Mouse (Mus musculus) hindbrain, embryonic 15.5 days (tissue): ENCODE results near the gene Fam25c. TPM values are rescaled to one million over a fixed set of nuclear protein-coding genes. Genes with fewer than 3 reads are reported as not detected.
"Not testable (repeated sequence)": the region's sequence is repeated elsewhere in the genome, so short reads cannot be mapped to it uniquely, and the experiment has no call there.

ENCODE experiments used
- ATAC-seq: fragments of 200-750 bp; cut with Nextera tagmentation; 2 replicates; pipeline ENCODE4 v1.8.0; 2017; ENCODE audit warnings: low read depth, moderate number of reproducible peaks, moderate TSS enrichment; ENCODE audit not compliant: low FRiP score
- H3K27ac ChIP-seq: fragments of 300-500 bp; sonication (generic); replicated peaks from 2 replicates; pipeline ENCODE4 v1.5.1; 2015; ENCODE audit warnings: mild to moderate bottlenecking, inconsistent platforms
- H3K27me3 ChIP-seq: fragments of 300-500 bp; sonication (generic); 2 replicates; pipeline ENCODE4 v1.6.1; 2015; ENCODE audit warnings: control low read depth, inconsistent platforms
- H3K36me3 ChIP-seq: fragments of 300-500 bp; sonication (generic); 2 replicates; pipeline ENCODE4 v1.6.1; 2015; ENCODE audit warnings: control low read depth, inconsistent platforms
- H3K4me1 ChIP-seq: fragments of 300-500 bp; sonication (generic); replicated peaks from 2 replicates; pipeline ENCODE4 v1.6.1; 2015; ENCODE audit warnings: control low read depth, inconsistent platforms
- H3K4me2 ChIP-seq: fragments of 300-500 bp; sonication (generic); 2 replicates; pipeline ENCODE4 v1.6.1; 2015; ENCODE audit warnings: moderate library complexity, mild to moderate bottlenecking, inconsistent platforms
- H3K4me3 ChIP-seq: fragments of 300-500 bp; sonication (generic); 2 replicates; pipeline ENCODE4 v1.5.1; 2015; ENCODE audit warnings: mild to moderate bottlenecking, inconsistent platforms
- H3K9ac ChIP-seq: fragments of 300-500 bp; sonication (generic); 2 replicates; pipeline ENCODE4 v1.6.1; 2015; ENCODE audit warnings: inconsistent platforms
- H3K9me3 ChIP-seq: fragments of 300-500 bp; sonication (generic); 2 replicates; pipeline ENCODE4 v1.6.1; 2016; ENCODE audit warnings: control low read depth, inconsistent platforms
- WGBS: fragments of 180-500 bp; shearing (Covaris S2); methylation state at CpG from one replicate; pipeline ENCODE4 v1.1.7; 2015; 5-methylcytosine and 5-hydroxymethylcytosine counted together
- polyA plus RNA-seq: library from polyadenylated mRNA; unstranded; fragments of >200 nt; fragmentation: Nextera tagmentation; extraction: Ambion mirVana; gene quantifications from 2 replicates; pipeline ENCODE4 v1.2.1, GENCODE M21; 2015

The Fam25c gene
- polyA plus RNA-seq, 1 experiment from 2014 or later = not detected

DNA sequence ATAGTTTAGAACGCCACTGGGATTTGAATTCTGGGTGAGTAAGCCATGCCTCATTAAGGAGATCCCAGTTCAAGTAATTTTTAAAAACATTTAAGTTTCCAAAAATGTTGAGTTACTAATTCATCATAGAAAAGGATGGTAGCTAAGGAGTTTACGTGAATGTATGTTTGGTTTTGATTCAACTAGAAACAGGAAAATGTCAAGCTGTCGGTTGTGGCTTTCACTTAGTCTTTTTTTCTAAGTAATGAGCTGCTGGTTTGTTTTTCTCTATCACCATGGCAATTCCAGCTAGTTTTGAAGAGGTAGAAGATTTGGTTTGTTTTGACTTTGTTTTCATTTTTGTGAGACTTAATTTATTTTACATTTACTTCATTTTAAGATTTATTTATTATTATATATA is 37.8 kb downstream of the Fam25c start:
- H3K4me3 ChIP-seq = no peak overlapping the region
- H3K27me3 ChIP-seq = no peaks in the 10 kb centered on the region
- no peak overlapping the region for H3K27ac ChIP-seq
- H3K4me2 ChIP-seq = no peak overlapping the region
- peaks cover 28% of the 10 kb centered on the region for H3K4me1 ChIP-seq
- 80% methylated on average over 3 of the region's 3 CpGs for WGBS
- no peak overlapping the region for H3K9ac ChIP-seq
- H3K36me3 ChIP-seq = peaks cover 21% of the 10 kb centered on the region
- ATAC-seq = no peak
- no peaks in the 10 kb centered on the region for H3K9me3 ChIP-seq

GRCm38 (mm10) chr14:34316346-34316745 is 38.9 kb downstream of the Fam25c start:
- ATAC-seq = no peak

GRCm38 (mm10) chr14:34314796-34315195 is 40.4 kb downstream of the Fam25c start:
- H3K4me3 ChIP-seq = no peak overlapping the region
- H3K27me3 ChIP-seq = no peaks in the 10 kb centered on the region
- no peak for ATAC-seq
- peaks cover 5% of the 10 kb centered on the region for H3K36me3 ChIP-seq
- H3K27ac ChIP-seq = no peak overlapping the region
- peak overlapping the region; percentile 88 for H3K4me2 ChIP-seq
- WGBS = 84% methylated on average over 3 of the region's 3 CpGs
- no peak overlapping the region for H3K9ac ChIP-seq
- H3K4me1 ChIP-seq = peaks cover 38% of the 10 kb centered on the region
- no peaks in the 10 kb centered on the region for H3K9me3 ChIP-seq

More at GRCm38 (mm10) chr14:34316346-34316745, 38.9 kb downstream of the Fam25c start:
- WGBS = 96% methylated on average over 2 of the region's 2 CpGs
- H3K4me1 ChIP-seq = peaks cover 36% of the 10 kb centered on the region
- H3K4me3 ChIP-seq = no peak overlapping the region
- no peaks in the 10 kb centered on the region for H3K27me3 ChIP-seq
- H3K4me2 ChIP-seq = no peak overlapping the region
- no peak overlapping the region for H3K27ac ChIP-seq
- peaks cover 17% of the 10 kb centered on the region for H3K36me3 ChIP-seq
- H3K9me3 ChIP-seq = no peaks in the 10 kb centered on the region
- no peak overlapping the region for H3K9ac ChIP-seq

- not testable (repeated sequence) for H3K9ac ChIP-seq, H3K36me3 ChIP-seq, H3K27ac ChIP-seq, ATAC-seq, H3K27me3 ChIP-seq, H3K9me3 ChIP-seq
- peak overlapping the region; percentile 99; the same call in 1 of the 2 replicates for H3K4me3 ChIP-seq
- peaks cover 42% of the 10 kb centered on the region for H3K4me1 ChIP-seq
- WGBS = 88% methylated on average over 8 of the region's 8 CpGs
- H3K4me2 ChIP-seq = peak overlapping the region; percentile 88; the same call in 1 of the 2 replicates
These were observed 40.9 kb downstream of the Fam25c start for GRCm38 (mm10) chr14:34314383-34314782.

DNA sequence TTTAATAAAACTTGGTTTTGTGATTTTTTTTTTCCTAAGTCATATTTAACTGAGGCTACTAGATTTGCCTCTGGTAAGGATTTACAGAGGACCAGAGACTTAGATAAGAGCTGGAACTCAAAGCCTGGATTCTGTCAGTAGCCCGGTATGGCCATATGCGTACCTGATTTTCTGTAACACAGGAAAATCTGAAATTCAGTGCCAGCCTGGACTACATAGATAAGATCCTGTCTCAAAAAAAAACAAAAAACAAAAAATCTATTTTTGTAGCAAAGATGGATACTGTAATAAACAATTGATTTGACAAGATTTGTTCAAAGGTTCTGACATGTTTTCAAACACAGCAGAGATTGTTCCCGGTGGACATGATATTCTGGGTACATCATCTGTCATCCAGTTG is 41.6 kb downstream of the Fam25c start:
- Histone ChIP-seq H3K27me3 (no peaks in the 10 kb centered on the region), H3K36me3 (no peaks in the 10 kb centered on the region), H3K27ac (no peak overlapping the region), H3K9me3 (no peaks in the 10 kb centered on the region), H3K4me2 (peak overlapping the region; percentile 88), H3K4me1 (peaks cover 43% of the 10 kb centered on the region), H3K4me3 (peak overlapping the region; percentile 99), H3K9ac (no peak overlapping the region)
- 85% methylated on average over 3 of the region's 3 CpGs for WGBS
- ATAC-seq = no peak

- Histone ChIP-seq H3K9me3 (no peaks in the 10 kb centered on the region), H3K4me1 (peaks cover 43% of the 10 kb centered on the region), H3K27me3 (no peaks in the 10 kb centered on the region), H3K27ac (peak overlapping the region; percentile 51; the same call in 1 of the 2 replicates), H3K9ac (peak overlapping the region; percentile 91), H3K4me2 (peak overlapping the region; percentile 88), H3K36me3 (no peaks in the 10 kb centered on the region), H3K4me3 (peak overlapping the region; percentile 99)
- WGBS = 10% methylated on average over 5 of the region's 6 CpGs
- ATAC-seq = no peak
These were observed 42.7 kb downstream of the Fam25c start for GRCm38 (mm10) chr14:34312339-34313048.

DNA sequence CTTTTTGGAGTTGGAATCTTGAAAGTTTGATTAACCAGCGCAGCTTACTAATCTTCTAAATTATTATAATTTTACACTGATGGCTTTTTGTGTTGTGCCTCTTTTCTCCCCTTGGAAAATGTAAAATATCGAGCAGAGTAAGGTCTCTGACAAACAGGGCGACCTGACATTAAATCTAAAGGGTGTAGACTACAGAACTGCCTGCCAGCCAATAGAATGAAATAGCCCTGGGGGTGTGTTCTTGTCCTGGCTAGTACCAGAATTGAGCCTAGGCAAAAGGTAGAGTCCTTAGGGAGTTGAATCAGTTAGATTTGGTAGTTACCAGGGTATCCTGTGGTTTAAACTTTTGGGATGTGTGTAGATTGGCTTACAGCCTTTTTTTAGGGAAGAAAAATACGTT is 43.5 kb downstream of the Fam25c start:
- Histone ChIP-seq H3K27me3 (no peaks in the 10 kb centered on the region), H3K36me3 (no peaks in the 10 kb centered on the region), H3K4me3 (peak overlapping the region; percentile 99), H3K9ac (peak overlapping the region; percentile 91), H3K4me1 (peaks cover 43% of the 10 kb centered on the region), H3K27ac (peak overlapping the region; percentile 94), H3K9me3 (no peaks in the 10 kb centered on the region), H3K4me2 (peak overlapping the region; percentile 88)
- 1% methylated on average over 4 of the region's 4 CpGs for WGBS
- no peak for ATAC-seq

GRCm38 (mm10) chr14:34311021-34311631 is 44.1 kb downstream of the Fam25c start:
- peak; percentile 21 for ATAC-seq
- Histone ChIP-seq H3K9ac (peak overlapping the region; percentile 91), H3K36me3 (no peaks in the 10 kb centered on the region), H3K27me3 (no peaks in the 10 kb centered on the region), H3K9me3 (no peaks in the 10 kb centered on the region), H3K4me1 (peaks cover 43% of the 10 kb centered on the region), H3K27ac (peak overlapping the region; percentile 94), H3K4me2 (peak overlapping the region; percentile 88), H3K4me3 (peak overlapping the region; percentile 99)
- 0% methylated on average over 47 of the region's 47 CpGs for WGBS

DNA sequence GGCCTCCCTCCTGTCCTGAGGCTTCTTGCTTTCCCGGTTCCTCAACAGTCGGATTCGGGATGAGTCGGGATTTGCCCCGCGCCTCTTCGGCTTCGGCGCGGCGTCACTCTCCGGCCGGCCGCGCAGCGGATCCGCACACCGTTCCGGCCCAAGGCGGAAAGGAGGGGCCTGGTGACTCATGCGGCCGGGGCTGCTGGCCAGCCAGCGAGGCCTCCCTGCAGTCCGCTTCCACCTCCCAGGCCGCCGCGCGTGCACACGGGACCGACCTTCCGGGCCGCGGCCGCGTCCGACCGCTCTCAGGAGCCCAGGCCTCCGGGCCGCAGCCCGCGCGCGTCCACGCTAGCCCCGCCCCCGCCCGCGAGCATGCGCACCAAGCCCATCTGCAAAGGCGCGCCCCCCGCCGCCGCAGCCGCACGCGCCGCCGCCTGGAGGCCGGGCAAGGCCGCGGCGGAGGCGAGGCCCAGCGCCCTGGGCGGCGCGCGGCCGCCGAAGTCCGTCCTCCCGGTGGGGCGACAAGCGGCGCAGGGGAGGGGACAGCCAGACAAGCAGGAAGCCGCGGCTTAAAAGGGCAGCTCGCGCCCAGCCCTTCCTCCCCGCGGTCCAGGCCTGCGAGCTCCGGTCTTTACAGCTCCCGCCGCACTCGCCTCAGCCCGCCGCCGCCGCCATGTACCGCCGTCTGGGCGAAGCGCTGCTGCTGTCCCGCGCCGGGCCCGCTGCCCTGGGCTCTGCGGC is 44.8 kb downstream of the Fam25c start, which contains the start of the genes Shld2 and Glud1:
Gene Shld2 (minus strand): TSS at position 260 of the 732 bp plus-strand sequence.
Gene Glud1 (plus strand): TSS at position 494 of the 732 bp plus-strand sequence.
- no peaks in the 10 kb centered on the region for H3K36me3 ChIP-seq
- H3K27ac ChIP-seq = peak within 1 kb of the TSS; percentile 94
- WGBS = under 1% methylated on average over 91 of the region's 100 CpGs
- peak; percentile 95 for ATAC-seq
- H3K9ac ChIP-seq = peak within 1 kb of the TSS; percentile 91
- peak within 1 kb of the TSS; percentile 99 for H3K4me3 ChIP-seq
- H3K9me3 ChIP-seq = no peaks in the 10 kb centered on the region
- peaks cover 43% of the 10 kb centered on the region for H3K4me1 ChIP-seq
- peak within 1 kb of the TSS; percentile 88 for H3K4me2 ChIP-seq
- no peaks in the 10 kb centered on the region for H3K27me3 ChIP-seq

DNA sequence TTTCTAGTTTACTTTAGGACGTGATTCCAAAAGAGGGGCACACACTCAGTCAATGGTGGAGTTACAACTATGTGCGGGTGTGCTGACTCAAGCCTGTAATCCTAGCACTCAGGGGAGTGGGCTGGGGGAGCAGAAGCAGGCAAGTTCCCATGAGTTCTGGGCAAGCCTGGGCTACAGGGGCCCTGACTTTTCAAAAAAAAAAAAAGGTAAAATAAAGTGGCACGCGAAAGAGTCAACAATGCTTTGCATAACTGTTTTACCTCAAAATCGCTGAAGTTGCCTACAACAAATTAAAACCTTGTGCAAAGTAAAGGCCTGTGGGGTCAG is 45.4 kb downstream of the Fam25c start:
- Histone ChIP-seq H3K4me2 (peak overlapping the region; percentile 88), H3K4me3 (peak overlapping the region; percentile 99), H3K4me1 (peaks cover 38% of the 10 kb centered on the region), H3K27me3 (no peaks in the 10 kb centered on the region), H3K36me3 (no peaks in the 10 kb centered on the region), H3K27ac (peak overlapping the region; percentile 94), H3K9ac (peak overlapping the region; percentile 91), H3K9me3 (no peaks in the 10 kb centered on the region)
- no peak for ATAC-seq
- 10% methylated on average over 5 of the region's 5 CpGs for WGBS

- no peak overlapping the region for H3K4me2 ChIP-seq
- H3K4me3 ChIP-seq = no peak overlapping the region
- ATAC-seq = no peak
- no peak overlapping the region for H3K27ac ChIP-seq
- no peaks in the 10 kb centered on the region for H3K36me3 ChIP-seq
- H3K4me1 ChIP-seq = peaks cover 33% of the 10 kb centered on the region
- no peak overlapping the region for H3K9ac ChIP-seq
- WGBS = 92% methylated on average over 4 of the region's 4 CpGs
- no peaks in the 10 kb centered on the region for H3K9me3 ChIP-seq
- no peaks in the 10 kb centered on the region for H3K27me3 ChIP-seq
These were observed 46.0 kb downstream of the Fam25c start for GRCm38 (mm10) chr14:34309266-34309665.

DNA sequence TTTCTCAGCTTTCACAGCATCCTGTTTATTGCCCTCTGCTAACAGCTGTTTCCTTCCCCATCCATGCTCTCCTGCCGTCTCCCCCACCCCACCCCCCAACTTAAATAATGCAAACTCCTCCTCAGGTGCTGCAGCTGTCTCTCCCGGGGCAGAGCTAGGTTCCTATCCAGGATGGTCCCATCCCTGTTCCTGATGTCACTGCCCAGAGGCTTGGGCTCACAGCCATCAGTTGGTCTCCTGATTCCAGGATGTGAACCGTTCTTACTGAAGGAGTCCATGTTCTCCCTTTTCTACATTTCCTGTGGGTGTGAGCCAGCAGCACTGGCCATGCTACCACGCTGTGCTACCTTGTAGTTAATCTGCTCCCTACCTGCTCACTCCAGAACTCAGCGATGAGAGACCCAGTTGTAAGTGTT is 52.0 kb downstream of the Fam25c start:
- Histone ChIP-seq H3K4me3 (no peak overlapping the region), H3K4me1 (no peaks in the 10 kb centered on the region), H3K4me2 (no peak overlapping the region), H3K27ac (no peak overlapping the region), H3K9ac (no peak overlapping the region), H3K9me3 (no peaks in the 10 kb centered on the region), H3K36me3 (no peaks in the 10 kb centered on the region), H3K27me3 (no peaks in the 10 kb centered on the region)
- no peak for ATAC-seq
- WGBS = 46% methylated on average over 5 of the region's 5 CpGs
